In the genomic region with DNA sequence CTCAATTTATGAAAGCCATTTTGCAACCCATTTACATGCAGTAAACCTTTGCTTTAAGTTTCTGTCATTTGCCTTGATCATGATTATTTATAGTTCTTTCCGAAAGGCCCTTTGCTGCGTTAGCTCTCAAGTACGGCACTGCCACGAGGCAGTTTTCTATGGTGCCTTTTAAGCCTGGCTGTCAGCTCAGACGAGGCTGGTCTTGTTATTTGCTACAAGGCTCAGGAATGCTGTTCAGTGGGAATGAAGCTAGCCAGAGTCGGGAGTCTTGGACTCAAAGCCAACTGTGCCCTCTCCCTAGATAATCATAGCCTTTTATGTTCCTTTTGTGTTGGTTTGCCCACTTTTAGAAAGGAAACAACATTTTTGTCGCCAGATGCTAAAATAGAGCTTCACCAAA, we compare ENCODE assay signal across 24 mouse cellular contexts.
DNase-seq lines count a peak whose midpoint lies in the region; ATAC-seq and TF ChIP-seq lines count a peak whose summit lies in the region.
"Had no signal": no experiment of that assay in that cellular context is flagged by ENCODE, and none has a peak within 500 bp of the region (broad histone marks: within the 10 kb centered on the region; RNA-seq: fewer than 3 reads in every experiment).

No protein-coding gene starts in this region.

- no peak for TF ChIP-seq CTCF in midbrain, postnatal 0 days (IDR thresholded peaks at IDR 0.05)
- TF ChIP-seq CTCF in stomach, postnatal 0 days (IDR thresholded peaks at IDR 0.05; ENCODE audit: low read depth): no peak

- H3K4me2 ChIP-seq in heart, embryonic 15.5 days: no peak overlapping the region
- no peak overlapping the region for H3K4me2 ChIP-seq in midbrain, embryonic 11.5 days
- H3K4me2 ChIP-seq in midbrain, postnatal 0 days (ENCODE audit: low read depth, low read length, poor library complexity, severe bottlenecking): no peak overlapping the region
- H3K4me2 ChIP-seq in stomach, postnatal 0 days (replicated peaks; ENCODE audit: low read depth): no peak overlapping the region
- H3K4me2 ChIP-seq: hindbrain, embryonic 15.5 days; limb, embryonic 12.5 days; liver, embryonic 12.5 days; neural tube, embryonic 15.5 days had no signal

- H3K36me3 ChIP-seq in heart, embryonic 15.5 days: no peaks in the 10 kb centered on the region
- H3K36me3 ChIP-seq in midbrain, embryonic 11.5 days (ENCODE audit: control insufficient read depth, insufficient read depth, low read length): no peaks in the 10 kb centered on the region
- peaks cover 4% of the 10 kb centered on the region; the same call in 1 of the 2 replicates for H3K36me3 ChIP-seq in midbrain, postnatal 0 days (ENCODE audit: insufficient read depth, low read length)
- no peaks in the 10 kb centered on the region for H3K36me3 ChIP-seq in stomach, postnatal 0 days (ENCODE audit: control insufficient read depth, insufficient read depth, low read length)
- H3K36me3 ChIP-seq: forebrain, embryonic 10.5 days; hindbrain, embryonic 15.5 days; limb, embryonic 12.5 days; liver, embryonic 12.5 days; neural tube, embryonic 15.5 days had no signal

- 26% methylated on average over 7 of the region's 7 CpGs for WGBS in heart, embryonic 15.5 days
- 71% methylated on average over 7 of the region's 7 CpGs for WGBS in midbrain, embryonic 11.5 days
- 52% methylated on average over 7 of the region's 7 CpGs for WGBS in midbrain, postnatal 0 days
- 26% methylated on average over 7 of the region's 7 CpGs for WGBS in stomach, postnatal 0 days

- no peaks in the 10 kb centered on the region for H3K27me3 ChIP-seq in heart, embryonic 15.5 days
- no peaks in the 10 kb centered on the region for H3K27me3 ChIP-seq in midbrain, embryonic 11.5 days (ENCODE audit: control insufficient read depth, insufficient read depth, low read length)
- no peaks in the 10 kb centered on the region for H3K27me3 ChIP-seq in midbrain, postnatal 0 days (ENCODE audit: insufficient read depth, low read length)
- H3K27me3 ChIP-seq in stomach, postnatal 0 days (ENCODE audit: control insufficient read depth, insufficient read depth, low read length): no peaks in the 10 kb centered on the region
- H3K27me3 ChIP-seq: hindbrain, embryonic 15.5 days; limb, embryonic 12.5 days; liver, embryonic 12.5 days had no signal

- no peak for TF ChIP-seq EP300 in stomach, postnatal 0 days (optimal IDR thresholded peaks at IDR 0.05)

- peak overlapping the region; percentile 39 for H3K27ac ChIP-seq in heart, embryonic 15.5 days
- H3K27ac ChIP-seq in midbrain, embryonic 11.5 days (ENCODE audit: low read depth, low read length): no peak overlapping the region
- H3K27ac ChIP-seq in midbrain, postnatal 0 days (ENCODE audit: low read depth, low read length): no peak overlapping the region
- peak overlapping the region; percentile 40; the same call in 1 of the 2 replicates for H3K27ac ChIP-seq in stomach, postnatal 0 days (replicated peaks)
- H3K27ac ChIP-seq: forebrain, embryonic 10.5 days; hindbrain, embryonic 15.5 days; limb, embryonic 12.5 days; liver, embryonic 12.5 days; neural tube, embryonic 15.5 days had no signal

- peaks cover 6% of the 10 kb centered on the region for H3K4me1 ChIP-seq in heart, embryonic 15.5 days (replicated peaks)
- no peaks in the 10 kb centered on the region for H3K4me1 ChIP-seq in midbrain, embryonic 11.5 days (ENCODE audit: control insufficient read depth, insufficient read depth, low read length)
- H3K4me1 ChIP-seq in midbrain, postnatal 0 days (ENCODE audit: insufficient read depth, low read length): no peaks in the 10 kb centered on the region
- no peaks in the 10 kb centered on the region for H3K4me1 ChIP-seq in stomach, postnatal 0 days (replicated peaks; ENCODE audit: control insufficient read depth, insufficient read depth)
- H3K4me1 ChIP-seq: forebrain, embryonic 10.5 days; hindbrain, embryonic 15.5 days; liver, embryonic 12.5 days had no signal

- no peak for ATAC-seq in heart, embryonic 15.5 days (replicated peaks; ENCODE audit: insufficient number of reproducible peaks, insufficient read depth, low FRiP score, low read depth)
- no peak for ATAC-seq in midbrain, embryonic 11.5 days (ENCODE audit: low FRiP score)
- no peak for ATAC-seq in midbrain, postnatal 0 days (ENCODE audit: low FRiP score)
- ATAC-seq in stomach, postnatal 0 days (ENCODE audit: low FRiP score, low TSS enrichment): no peak
- ATAC-seq in frontal cortex, adult (ENCODE audit: low TSS enrichment): no peak
- ATAC-seq: CD4-positive, CD25-positive, alpha-beta regulatory T cell, adult 4 months; forebrain, embryonic 16.5 days; liver, embryonic 12.5 days; midbrain, embryonic 16.5 days had no signal

- no peak overlapping the region for H3K9ac ChIP-seq in heart, embryonic 15.5 days
- H3K9ac ChIP-seq in midbrain, embryonic 11.5 days (ENCODE audit: low read length): no peak overlapping the region
- no peak overlapping the region for H3K9ac ChIP-seq in midbrain, postnatal 0 days (replicated peaks; ENCODE audit: low read length, poor library complexity, severe bottlenecking)
- no peak overlapping the region for H3K9ac ChIP-seq in stomach, postnatal 0 days (ENCODE audit: low read length)
- H3K9ac ChIP-seq: hindbrain, embryonic 15.5 days; limb, embryonic 12.5 days; liver, embryonic 12.5 days; neural tube, embryonic 15.5 days had no signal

- H3K9me3 ChIP-seq in heart, embryonic 15.5 days (replicated peaks): no peaks in the 10 kb centered on the region
- no peaks in the 10 kb centered on the region for H3K9me3 ChIP-seq in midbrain, embryonic 11.5 days (ENCODE audit: control insufficient read depth, low read length)
- H3K9me3 ChIP-seq in midbrain, postnatal 0 days (ENCODE audit: low read length): no peaks in the 10 kb centered on the region
- H3K9me3 ChIP-seq in stomach, postnatal 0 days (ENCODE audit: control insufficient read depth, low read length): no peaks in the 10 kb centered on the region
- H3K9me3 ChIP-seq: forebrain, embryonic 10.5 days; hindbrain, embryonic 15.5 days; limb, embryonic 12.5 days; liver, embryonic 12.5 days; neural tube, embryonic 15.5 days had no signal

- peak; percentile 39 for DNase-seq in heart, adult 11 months
- no peak for DNase-seq in heart, adult 9 months (ENCODE audit: low spot score in 2 of 2)
- DNase-seq in heart, adult 8-10 months (ENCODE audit: low spot score): no peak
- peak; percentile 54 for DNase-seq in midbrain, embryonic 11.5 days (ENCODE audit: low spot score, missing footprints)
- DNase-seq in midbrain, postnatal 0 days (ENCODE audit: low spot score): no peak
- DNase-seq in stomach, postnatal 0 days (ENCODE audit: low spot score): no peak
- DNase-seq: cerebellum, adult 18-20 months; cerebellum, postnatal 14 days; gastrocnemius, postnatal 14 days; kidney, adult 2 months; kidney, postnatal 10 days; lung, adult 18-20 months; right cerebral cortex, adult 18-20 months; right cerebral cortex, postnatal 4 days had no signal

- H3K4me3 ChIP-seq in heart, embryonic 15.5 days: no peak overlapping the region
- no peak overlapping the region for H3K4me3 ChIP-seq in midbrain, embryonic 11.5 days (ENCODE audit: low read depth, low read length)
- no peak overlapping the region for H3K4me3 ChIP-seq in midbrain, postnatal 0 days (ENCODE audit: low read depth, low read length)
- H3K4me3 ChIP-seq in stomach, postnatal 0 days (ENCODE audit: low read depth, low read length): no peak overlapping the region
- H3K4me3 ChIP-seq: forebrain, embryonic 10.5 days; hindbrain, embryonic 15.5 days; limb, embryonic 12.5 days; liver, embryonic 12.5 days; neural tube, embryonic 15.5 days had no signal

Comparison
In these comparisons a context has a peak if more than half of its experiments do, and no peak if none do; other contexts are left out.
1. DNase-seq: peak in heart, adult 11 months (single experiment) and midbrain, embryonic 11.5 days (single experiment); none in heart, adult 9 months (0 of 2), heart, adult 8-10 months (single experiment), midbrain, postnatal 0 days (single experiment) and stomach, postnatal 0 days (single experiment).
2. H3K27ac ChIP-seq: peak in heart, embryonic 15.5 days (single experiment) and stomach, postnatal 0 days (single experiment); none in midbrain, embryonic 11.5 days (single experiment) and midbrain, postnatal 0 days (single experiment).